Mouse (Mus musculus): ENCODE measurements around the gene Nkx6-2. TPM values are rescaled to one million over a fixed set of nuclear protein-coding genes. Genes with fewer than 3 reads are reported as not detected.
A peak's percentile ranks its signal among the peaks of the same experiment; 100 is the strongest.

Gene Nkx6-2
- polyA plus RNA-seq (2014; fragmentation: Nextera tagmentation; extraction: Ambion mirVana): 6.4 and 7.2 TPM in 2 replicates

DNA sequence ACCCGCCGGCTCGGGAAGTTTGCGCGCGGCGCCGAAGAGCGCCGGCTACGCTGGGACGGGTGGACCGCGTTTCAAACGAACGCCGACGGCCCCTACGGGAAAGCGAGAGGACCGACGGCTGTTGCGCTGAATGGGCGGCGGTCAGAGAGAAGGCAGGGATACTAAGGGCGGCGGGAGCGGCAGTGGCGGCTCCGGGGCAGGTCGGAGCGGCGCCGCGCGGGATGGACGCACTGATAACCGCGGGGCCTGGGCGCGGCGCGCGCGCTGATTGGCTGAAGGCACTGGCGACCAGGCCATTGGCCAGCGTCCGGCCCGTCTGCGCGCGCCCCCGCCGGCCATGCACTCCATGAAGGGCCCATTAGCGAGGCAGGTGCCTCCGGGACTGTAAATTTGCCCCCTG lies at the start of gene Nkx6-2:
TSS of gene Nkx6-2 (minus strand) at position 203 of the 400 bp plus-strand sequence.
- H3K4me1 ChIP-seq (replicated peaks; ENCODE audit: control insufficient read depth, insufficient read depth, low read length): peaks cover 19% of the 10 kb centered on the region
- ATAC-seq (replicated peaks; ENCODE audit: low FRiP score): peak; percentile 88

DNA sequence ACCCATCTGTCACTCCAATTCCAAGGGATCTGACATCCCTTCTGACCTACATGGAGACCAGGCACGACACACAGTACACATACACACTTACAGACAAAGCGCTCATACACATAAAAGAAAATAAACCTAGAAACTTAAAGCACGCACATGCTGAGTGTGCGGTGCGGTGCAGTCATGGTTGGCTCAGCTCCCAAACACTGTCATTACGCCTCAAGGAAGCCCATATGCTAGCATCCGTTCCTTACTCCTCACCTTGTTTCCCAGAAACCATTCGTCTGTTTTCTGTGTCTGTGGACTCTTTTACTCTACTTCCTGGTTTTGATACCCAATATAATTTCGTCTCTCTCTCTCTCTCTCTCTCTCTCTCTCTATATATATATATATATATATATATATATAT lies 42.6 kb upstream of the Nkx6-2 start:
- Histone ChIP-seq H3K4me3 (ENCODE audit: low read depth, low read length) (no peak overlapping the region), H3K9ac (ENCODE audit: low read length) (no peak overlapping the region), H3K27me3 (ENCODE audit: control insufficient read depth, insufficient read depth, low read length) (no peaks in the 10 kb centered on the region), H3K9me3 (ENCODE audit: control insufficient read depth, low read length) (no peaks in the 10 kb centered on the region), H3K36me3 (ENCODE audit: control insufficient read depth, insufficient read depth, low read length) (no peaks in the 10 kb centered on the region), H3K4me2 (ENCODE audit: low read depth, low read length, severe bottlenecking) (no peak overlapping the region), H3K4me1 (replicated peaks; ENCODE audit: control insufficient read depth, insufficient read depth, low read length) (no peaks in the 10 kb centered on the region), H3K27ac (ENCODE audit: low read depth, low read length) (no peak overlapping the region)
- 87% methylated on average over 9 of the region's 9 CpGs for WGBS
- no peak for ATAC-seq (replicated peaks; ENCODE audit: low FRiP score)
- no peak for DNase-seq (ENCODE audit: low spot score)

More for the DNA sequence above, at the start of gene Nkx6-2:
- H3K9ac ChIP-seq (ENCODE audit: low read length): peak within 1 kb of the TSS; percentile 33; the same call in 1 of the 2 replicates
- H3K9me3 ChIP-seq (ENCODE audit: control insufficient read depth, low read length): no peaks in the 10 kb centered on the region
- WGBS: 1% methylated on average over 56 of the region's 56 CpGs
- peak within 1 kb of the TSS; percentile 40 for H3K4me3 ChIP-seq (ENCODE audit: low read depth, low read length)
- H3K4me2 ChIP-seq (ENCODE audit: low read depth, low read length, severe bottlenecking): peak within 1 kb of the TSS; percentile 59
- DNase-seq (ENCODE audit: low spot score): peak; percentile 83
- H3K36me3 ChIP-seq (ENCODE audit: control insufficient read depth, insufficient read depth, low read length): no peaks in the 10 kb centered on the region
- no peak within 1 kb of the TSS for H3K27ac ChIP-seq (ENCODE audit: low read depth, low read length)
- H3K27me3 ChIP-seq (ENCODE audit: control insufficient read depth, insufficient read depth, low read length): peaks cover 94% of the 10 kb centered on the region

DNA sequence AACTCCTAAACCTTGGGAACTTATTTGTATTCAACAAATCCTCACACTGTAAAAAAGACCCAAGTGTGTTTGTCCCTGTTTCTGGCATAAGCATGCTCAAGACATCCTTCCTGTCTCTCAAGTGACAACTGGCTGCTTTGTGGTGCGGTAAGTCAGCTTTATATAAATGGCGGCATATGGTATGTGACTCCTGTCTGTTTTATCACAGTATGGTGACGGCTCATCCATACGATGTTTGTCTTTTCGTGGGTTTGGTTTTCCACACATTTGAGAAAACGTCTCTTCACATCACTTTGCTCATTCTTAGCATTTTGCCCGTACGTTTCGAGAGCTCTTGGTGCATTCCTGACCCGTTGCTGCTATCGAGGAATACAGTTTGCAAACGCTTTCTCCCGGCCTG lies 40.0 kb upstream of the Nkx6-2 start:
- Histone ChIP-seq H3K36me3 (ENCODE audit: control insufficient read depth, insufficient read depth, low read length) (no peaks in the 10 kb centered on the region), H3K4me2 (ENCODE audit: low read depth, low read length, severe bottlenecking) (no peak overlapping the region), H3K4me3 (ENCODE audit: low read depth, low read length) (no peak overlapping the region), H3K9me3 (ENCODE audit: control insufficient read depth, low read length) (no peaks in the 10 kb centered on the region), H3K4me1 (replicated peaks; ENCODE audit: control insufficient read depth, insufficient read depth, low read length) (no peaks in the 10 kb centered on the region), H3K27ac (ENCODE audit: low read depth, low read length) (no peak overlapping the region), H3K9ac (ENCODE audit: low read length) (no peak overlapping the region), H3K27me3 (ENCODE audit: control insufficient read depth, insufficient read depth, low read length) (no peaks in the 10 kb centered on the region)
- no peak for ATAC-seq (replicated peaks; ENCODE audit: low FRiP score)
- no peak for DNase-seq (ENCODE audit: low spot score)
- WGBS: 93% methylated on average over 13 of the region's 13 CpGs

DNA sequence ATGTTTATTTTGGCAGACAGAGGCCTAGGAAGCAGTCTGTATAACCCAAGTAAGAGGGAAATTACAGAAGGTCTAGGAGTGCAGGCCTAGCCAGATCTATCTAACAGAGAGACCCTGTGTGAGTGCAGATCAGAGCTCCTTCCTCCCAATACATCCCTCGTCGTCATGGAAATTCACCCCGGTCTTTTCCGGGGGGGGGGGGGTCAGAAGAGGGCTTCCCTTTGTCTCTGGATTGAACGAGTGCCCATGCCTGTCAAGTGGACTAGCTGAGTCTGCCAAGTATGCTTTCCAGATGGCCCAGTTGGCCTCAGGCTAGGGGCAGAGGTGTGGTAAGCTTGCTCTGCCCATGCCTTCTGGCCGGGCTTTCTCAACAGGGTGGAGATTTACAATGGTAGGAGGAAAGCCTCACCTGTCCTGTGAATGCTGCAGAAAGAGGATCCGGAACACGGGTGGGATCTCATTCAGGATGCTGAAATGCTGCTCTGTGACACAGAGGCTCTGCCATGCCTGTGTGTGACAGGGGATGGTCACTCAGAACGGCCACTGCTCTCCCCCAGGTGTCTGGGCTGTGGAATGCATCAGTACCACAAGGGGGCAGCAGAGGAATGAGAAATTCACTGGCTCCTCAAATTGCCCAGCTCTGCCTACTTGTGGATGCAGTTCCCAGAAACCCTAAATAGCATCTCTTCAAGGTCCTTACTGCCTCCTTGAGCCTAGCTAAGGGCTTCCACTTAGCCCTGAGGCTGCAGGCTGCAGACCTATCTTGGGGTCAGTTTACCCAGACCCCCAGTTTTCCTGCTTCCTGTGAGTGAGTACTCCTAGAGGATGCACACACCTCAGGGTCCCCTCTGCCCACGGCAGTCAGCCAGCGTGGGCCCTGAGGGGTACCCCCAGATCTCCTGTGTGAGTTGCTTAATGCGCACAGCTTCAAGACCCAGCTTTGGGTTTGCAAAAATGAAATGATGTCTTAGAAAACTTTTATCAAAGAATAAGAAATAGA lies 33.5 kb upstream of the Nkx6-2 start:
- Histone ChIP-seq H3K4me2 (ENCODE audit: low read depth, low read length, severe bottlenecking) (no peak overlapping the region), H3K4me3 (ENCODE audit: low read depth, low read length) (no peak overlapping the region), H3K9ac (ENCODE audit: low read length) (no peak overlapping the region), H3K27me3 (ENCODE audit: control insufficient read depth, insufficient read depth, low read length) (no peaks in the 10 kb centered on the region), H3K9me3 (ENCODE audit: control insufficient read depth, low read length) (no peaks in the 10 kb centered on the region), H3K27ac (ENCODE audit: low read depth, low read length) (no peak overlapping the region), H3K4me1 (replicated peaks; ENCODE audit: control insufficient read depth, insufficient read depth, low read length) (no peaks in the 10 kb centered on the region), H3K36me3 (ENCODE audit: control insufficient read depth, insufficient read depth, low read length) (no peaks in the 10 kb centered on the region)
- WGBS: 57% methylated on average over 12 of the region's 12 CpGs
- peak; percentile 46; the same call in 1 of the 2 replicates for ATAC-seq (replicated peaks; ENCODE audit: low FRiP score)
- DNase-seq (ENCODE audit: low spot score): peak; percentile 87

DNA sequence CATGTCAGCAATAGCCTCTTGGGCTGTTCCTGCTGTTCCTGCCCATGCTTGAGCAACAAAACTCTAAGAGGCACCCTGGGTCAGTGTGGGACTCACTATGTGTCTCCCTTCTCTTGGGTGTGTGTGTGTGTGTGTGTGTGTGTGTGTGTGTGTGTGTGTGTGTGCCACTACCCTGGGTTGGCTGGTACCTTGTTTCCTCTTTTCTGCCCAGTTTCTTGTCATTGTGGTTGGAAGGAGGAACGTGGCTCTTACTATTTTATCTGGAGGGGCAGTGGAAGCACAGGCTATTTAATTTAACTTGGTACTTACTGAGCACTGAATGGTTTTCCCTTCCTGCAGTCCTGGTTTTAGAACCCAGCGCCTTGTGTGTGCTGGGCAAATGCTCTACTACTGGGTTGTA lies 27.7 kb upstream of the Nkx6-2 start:
- H3K4me2 ChIP-seq (ENCODE audit: low read depth, low read length, severe bottlenecking): no peak overlapping the region
- WGBS: 84% methylated on average over 2 of the region's 2 CpGs
- no peaks in the 10 kb centered on the region for H3K27me3 ChIP-seq (ENCODE audit: control insufficient read depth, insufficient read depth, low read length)
- no peaks in the 10 kb centered on the region for H3K9me3 ChIP-seq (ENCODE audit: control insufficient read depth, low read length)
- no peaks in the 10 kb centered on the region for H3K4me1 ChIP-seq (replicated peaks; ENCODE audit: control insufficient read depth, insufficient read depth, low read length)
- no peak for ATAC-seq (replicated peaks; ENCODE audit: low FRiP score)
- no peak for DNase-seq (ENCODE audit: low spot score)
- no peak overlapping the region for H3K9ac ChIP-seq (ENCODE audit: low read length)
- H3K27ac ChIP-seq (ENCODE audit: low read depth, low read length): no peak overlapping the region
- no peaks in the 10 kb centered on the region for H3K36me3 ChIP-seq (ENCODE audit: control insufficient read depth, insufficient read depth, low read length)
- H3K4me3 ChIP-seq (ENCODE audit: low read depth, low read length): no peak overlapping the region

DNA sequence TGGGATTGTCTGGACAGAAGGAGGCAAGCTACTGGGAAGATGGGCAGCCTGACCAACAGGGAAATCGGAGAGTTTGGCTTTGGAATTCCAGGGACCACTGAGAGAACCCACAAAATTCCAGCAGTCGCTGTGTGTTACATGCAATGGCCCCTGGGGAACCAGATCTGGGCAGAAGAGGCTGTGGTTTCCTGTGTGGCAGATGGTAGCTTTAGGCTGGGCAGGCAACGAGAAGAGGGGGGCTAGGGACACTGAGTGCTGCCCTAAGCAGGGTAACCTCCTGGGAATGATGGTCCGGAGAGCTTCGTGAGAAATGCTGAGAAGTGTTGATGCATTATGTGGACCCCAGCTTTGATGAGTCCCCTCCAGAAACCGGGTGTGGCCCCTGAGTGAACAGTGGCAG lies 13.3 kb upstream of the Nkx6-2 start:
- DNase-seq (ENCODE audit: low spot score) (no peak), ATAC-seq (replicated peaks; ENCODE audit: low FRiP score) (no peak)
- no peak overlapping the region for H3K9ac ChIP-seq (ENCODE audit: low read length)
- no peaks in the 10 kb centered on the region for H3K27me3 ChIP-seq (ENCODE audit: control insufficient read depth, insufficient read depth, low read length)
- H3K4me3 ChIP-seq (ENCODE audit: low read depth, low read length): no peak overlapping the region
- 79% methylated on average over 6 of the region's 6 CpGs for WGBS
- no peaks in the 10 kb centered on the region for H3K4me1 ChIP-seq (replicated peaks; ENCODE audit: control insufficient read depth, insufficient read depth, low read length)
- H3K9me3 ChIP-seq (ENCODE audit: control insufficient read depth, low read length): no peaks in the 10 kb centered on the region
- H3K36me3 ChIP-seq (ENCODE audit: control insufficient read depth, insufficient read depth, low read length): no peaks in the 10 kb centered on the region
- no peak overlapping the region for H3K4me2 ChIP-seq (ENCODE audit: low read depth, low read length, severe bottlenecking)
- H3K27ac ChIP-seq (ENCODE audit: low read depth, low read length): no peak overlapping the region

DNA sequence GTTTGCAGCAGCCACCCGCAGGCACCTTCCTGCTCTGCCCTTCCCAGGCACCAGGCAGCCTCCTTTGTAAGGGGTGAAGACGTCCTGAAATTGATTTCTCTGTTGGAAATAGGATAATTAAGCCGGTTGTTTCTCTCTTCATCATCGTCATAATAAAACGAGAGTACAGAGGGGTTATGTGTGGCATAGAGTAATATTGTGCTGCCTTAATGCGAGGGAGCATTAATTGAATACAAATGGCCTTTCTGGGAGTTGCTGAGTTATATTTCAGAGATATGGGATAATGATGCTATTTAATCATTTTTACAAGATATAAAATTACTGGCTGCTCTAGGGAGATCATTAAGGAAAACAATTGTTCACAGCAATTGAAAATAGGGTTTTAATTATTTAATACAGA lies 12.7 kb upstream of the Nkx6-2 start:
- DNase-seq (ENCODE audit: low spot score): no peak

DNA sequence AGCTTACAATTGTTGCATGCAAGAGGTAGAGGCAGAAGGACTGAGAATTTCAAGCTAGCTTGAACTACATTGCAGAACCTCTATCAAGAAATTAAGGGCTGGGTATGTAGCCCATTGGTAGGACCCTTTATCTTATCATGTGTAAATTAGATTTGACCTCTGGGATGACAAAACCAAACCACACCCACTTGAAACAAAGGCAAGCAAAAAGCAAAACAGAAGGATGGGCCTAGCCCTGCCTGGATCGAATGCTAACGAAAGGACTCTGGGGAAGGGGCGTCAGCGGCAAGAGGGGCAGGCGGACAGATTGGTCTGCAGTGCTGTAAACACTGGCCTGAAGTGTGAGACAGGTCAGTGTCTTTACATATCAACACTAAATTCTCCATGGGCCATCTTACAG lies 8.7 kb upstream of the Nkx6-2 start:
- no peak overlapping the region for H3K4me2 ChIP-seq (ENCODE audit: low read depth, low read length, severe bottlenecking)
- ATAC-seq (replicated peaks; ENCODE audit: low FRiP score): no peak
- WGBS: 92% methylated on average over 5 of the region's 5 CpGs

More for the DNA sequence above, 12.7 kb upstream of the Nkx6-2 start:
- no peak for ATAC-seq (replicated peaks; ENCODE audit: low FRiP score)
- Histone ChIP-seq H3K36me3 (ENCODE audit: control insufficient read depth, insufficient read depth, low read length) (no peaks in the 10 kb centered on the region), H3K27me3 (ENCODE audit: control insufficient read depth, insufficient read depth, low read length) (no peaks in the 10 kb centered on the region), H3K9me3 (ENCODE audit: control insufficient read depth, low read length) (no peaks in the 10 kb centered on the region), H3K4me3 (ENCODE audit: low read depth, low read length) (no peak overlapping the region), H3K9ac (ENCODE audit: low read length) (no peak overlapping the region), H3K4me2 (ENCODE audit: low read depth, low read length, severe bottlenecking) (no peak overlapping the region), H3K27ac (ENCODE audit: low read depth, low read length) (no peak overlapping the region), H3K4me1 (replicated peaks; ENCODE audit: control insufficient read depth, insufficient read depth, low read length) (no peaks in the 10 kb centered on the region)
- 78% methylated on average over 6 of the region's 6 CpGs for WGBS

More for the DNA sequence above, 8.7 kb upstream of the Nkx6-2 start:
- Histone ChIP-seq H3K27me3 (ENCODE audit: control insufficient read depth, insufficient read depth, low read length) (peaks cover 30% of the 10 kb centered on the region), H3K9me3 (ENCODE audit: control insufficient read depth, low read length) (no peaks in the 10 kb centered on the region), H3K4me3 (ENCODE audit: low read depth, low read length) (no peak overlapping the region), H3K36me3 (ENCODE audit: control insufficient read depth, insufficient read depth, low read length) (no peaks in the 10 kb centered on the region), H3K27ac (ENCODE audit: low read depth, low read length) (no peak overlapping the region), H3K9ac (ENCODE audit: low read length) (no peak overlapping the region), H3K4me1 (replicated peaks; ENCODE audit: control insufficient read depth, insufficient read depth, low read length) (no peaks in the 10 kb centered on the region)
- no peak for DNase-seq (ENCODE audit: low spot score)

All from forebrain, embryonic 11.5 days (tissue).